Mouse (Mus musculus) thymus, postnatal 14 days (tissue): Measurements from ENCODE around the gene Lrpprc.

Experiments used
- DNase-seq: peaks from one replicate; pipeline ENCODE4 v3.0.0; 2021

Lrpprc gene

DNA sequence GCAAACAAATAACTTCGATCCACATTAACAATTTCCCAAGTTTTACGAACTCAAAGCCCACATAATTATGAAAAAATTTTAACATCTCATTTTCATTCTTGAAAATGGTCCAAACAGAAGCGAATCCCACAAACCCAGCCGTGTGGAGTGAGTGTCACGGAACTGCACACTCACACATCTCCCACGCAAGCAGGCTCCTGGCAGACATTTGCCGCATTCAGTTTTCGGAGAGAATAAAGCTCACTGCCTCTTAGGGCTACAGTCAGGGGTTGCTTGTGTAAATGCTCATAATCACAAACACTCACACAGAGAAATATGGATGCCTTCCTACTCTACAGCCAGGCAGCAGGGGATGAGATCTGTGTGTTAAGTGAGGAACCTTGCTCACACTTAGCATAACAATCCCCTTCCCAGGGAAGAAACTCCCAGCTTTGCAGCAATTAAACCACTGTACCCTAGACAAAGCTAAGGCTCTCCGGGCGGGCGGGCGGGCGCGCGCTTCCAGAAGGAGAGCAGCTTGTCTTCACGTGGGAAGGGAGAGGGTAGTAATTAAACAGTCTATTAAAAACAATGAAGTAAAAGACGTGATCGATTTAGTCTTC lies 76.9 kb downstream of the Lrpprc start:
- no peak for DNase-seq

DNA sequence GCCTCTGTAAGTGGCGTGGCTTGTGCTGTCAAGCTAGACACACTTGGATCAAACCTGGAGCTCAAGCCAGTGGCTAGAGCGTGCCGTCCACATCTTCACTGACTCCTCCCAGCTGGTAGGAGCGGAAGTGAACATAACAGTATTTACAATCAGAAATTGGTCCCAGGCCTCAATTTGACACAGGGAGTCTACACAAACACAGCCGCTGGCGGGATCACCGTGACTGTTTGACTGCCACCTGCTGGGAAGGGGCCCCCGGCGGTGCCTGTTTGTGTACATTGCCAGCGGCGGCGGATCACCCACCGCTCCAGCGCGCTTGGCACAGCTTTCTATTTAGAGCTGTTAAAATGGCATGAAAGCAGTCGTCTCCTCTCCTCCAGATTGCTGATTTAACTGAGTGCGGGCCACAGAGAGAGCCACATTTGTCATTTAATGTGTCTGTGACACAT lies 81.2 kb downstream of the Lrpprc start:
- DNase-seq: no peak

DNA sequence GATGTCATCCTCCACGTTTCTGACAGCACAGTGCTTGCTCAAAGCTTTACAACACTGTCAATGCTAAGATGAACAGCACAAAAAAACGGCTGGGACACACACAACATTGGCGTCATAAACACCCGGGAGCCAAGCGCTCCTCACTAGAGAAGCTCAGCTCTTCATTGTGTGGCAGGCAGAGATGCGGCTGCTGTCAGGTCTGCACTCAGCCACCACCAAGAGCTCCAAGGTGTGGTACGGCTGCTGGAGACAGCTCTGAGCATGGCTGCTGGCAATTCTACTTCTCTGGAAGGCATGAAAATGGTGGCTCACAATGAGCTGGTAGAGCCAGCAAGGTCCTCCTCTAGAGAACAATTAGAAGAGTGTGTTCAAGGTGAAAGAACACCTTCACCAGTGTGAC lies 81.8 kb downstream of the Lrpprc start:
- DNase-seq: no peak

DNA sequence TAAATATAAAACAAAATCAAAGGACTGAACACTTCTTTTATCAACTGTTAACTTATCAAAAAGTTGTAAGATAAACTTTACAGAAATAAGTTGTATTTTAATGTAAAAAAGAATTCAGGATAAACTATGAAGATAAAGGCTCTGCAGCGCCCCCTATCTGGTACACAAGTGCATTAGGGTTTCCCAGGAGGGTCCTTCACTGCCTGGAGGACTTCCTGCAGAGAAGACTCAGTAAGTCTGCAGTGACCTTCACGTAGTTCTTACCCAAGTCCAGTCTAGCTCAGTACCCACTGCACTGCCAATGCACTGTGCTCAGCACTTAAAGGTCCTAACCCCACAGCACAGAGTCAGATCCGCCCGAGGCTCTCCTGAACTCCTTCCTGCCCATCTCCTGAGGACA lies 83.2 kb downstream of the Lrpprc start:
- DNase-seq: peak; percentile 21

DNA sequence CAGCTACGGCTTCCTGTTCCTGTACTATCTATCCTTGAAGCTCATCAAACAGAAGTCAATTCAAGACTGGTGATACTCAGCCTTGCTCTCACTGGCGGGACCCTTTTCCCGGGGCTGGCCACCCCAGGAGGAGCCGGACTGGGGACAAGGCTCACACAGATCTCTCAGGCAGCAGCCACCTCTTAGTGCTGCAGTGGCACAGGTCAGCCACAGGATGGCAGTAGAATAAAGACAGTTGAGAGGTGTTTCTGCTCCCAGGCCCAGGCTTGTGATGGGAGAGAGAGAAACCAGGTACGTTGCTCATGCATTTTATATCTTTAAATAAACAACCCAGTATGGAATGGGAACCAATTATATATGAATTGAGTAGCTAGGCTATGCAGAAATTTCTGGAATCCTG lies 91.9 kb downstream of the Lrpprc start:
- peak; percentile 48 for DNase-seq

DNA sequence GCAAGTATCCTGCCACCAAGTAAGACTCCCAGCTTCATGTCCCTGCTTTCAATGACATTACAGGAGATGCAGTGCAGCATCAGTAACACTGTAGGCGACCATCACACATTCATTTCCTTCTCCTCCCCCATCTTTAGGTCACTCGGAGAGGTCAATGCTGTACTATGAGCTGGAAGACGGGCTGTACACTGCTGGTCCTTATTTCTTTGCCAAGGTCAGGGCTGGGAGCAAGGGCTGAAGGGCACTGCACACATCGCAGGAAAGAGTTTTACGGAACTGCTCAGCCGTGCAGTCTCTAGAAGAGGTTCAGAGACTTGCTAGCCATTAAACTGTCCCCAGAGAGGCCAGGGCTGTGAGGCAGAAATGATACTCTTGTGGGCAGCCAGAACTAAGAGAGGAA lies 94.1 kb downstream of the Lrpprc start:
- DNase-seq: no peak

DNA sequence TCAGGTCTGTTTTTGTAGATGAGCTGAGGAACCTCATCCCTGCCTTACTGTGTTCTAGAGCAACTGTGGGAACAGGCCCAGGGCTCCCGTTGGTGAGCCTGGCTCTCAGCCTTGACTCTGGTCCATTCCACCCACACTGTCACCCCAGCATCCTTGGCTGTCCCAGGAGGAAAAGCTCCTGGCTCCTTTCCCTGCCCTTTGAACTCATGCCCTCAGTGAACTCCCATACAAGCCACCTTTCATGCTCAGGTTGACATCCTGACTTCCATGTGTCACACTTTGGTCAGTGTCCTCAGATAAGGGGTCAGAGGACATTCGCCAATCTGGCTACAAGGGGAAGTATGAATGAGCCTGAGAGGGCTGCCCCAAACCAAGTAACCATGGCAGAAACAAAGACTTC lies 96.8 kb downstream of the Lrpprc start:
- DNase-seq: no peak

DNA sequence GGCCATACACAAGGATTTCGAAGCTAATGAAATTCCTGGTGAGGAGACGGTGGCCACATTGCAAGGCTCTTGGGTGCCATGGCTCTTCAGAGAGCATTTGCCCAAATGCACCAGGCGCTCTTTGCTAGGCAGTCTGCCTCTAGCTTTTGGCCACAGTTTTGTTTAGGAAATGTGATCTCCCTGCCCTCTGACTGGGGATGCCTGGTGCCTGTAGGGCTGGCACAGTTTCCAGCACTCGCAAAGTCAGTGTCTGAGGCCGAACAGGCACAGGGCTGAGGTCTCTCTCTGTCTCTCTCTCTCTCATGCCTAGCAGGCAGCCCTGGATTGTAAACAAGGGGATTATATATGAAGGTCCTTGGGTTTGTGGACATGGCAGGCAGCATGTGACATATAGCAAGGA lies 100.5 kb downstream of the Lrpprc start:
- DNase-seq: no peak

DNA sequence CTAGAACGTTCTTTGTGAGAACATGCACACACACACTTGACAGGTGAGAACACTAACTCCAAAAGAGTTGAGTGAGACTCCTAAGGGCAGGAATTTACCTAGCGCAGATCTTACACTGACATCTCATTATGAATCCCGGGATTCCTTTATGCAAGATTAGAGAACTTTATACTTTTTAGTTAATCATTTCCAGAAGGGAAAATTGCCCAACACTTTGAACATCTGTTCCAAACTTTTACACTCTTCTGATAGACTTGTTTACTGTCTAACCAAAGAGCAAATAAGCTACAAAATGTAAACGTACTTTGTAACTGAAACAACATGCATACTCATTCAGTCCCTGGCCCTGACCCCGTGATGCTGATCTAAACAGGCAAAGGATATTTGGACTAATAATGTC lies 101.3 kb downstream of the Lrpprc start:
- no peak for DNase-seq

DNA sequence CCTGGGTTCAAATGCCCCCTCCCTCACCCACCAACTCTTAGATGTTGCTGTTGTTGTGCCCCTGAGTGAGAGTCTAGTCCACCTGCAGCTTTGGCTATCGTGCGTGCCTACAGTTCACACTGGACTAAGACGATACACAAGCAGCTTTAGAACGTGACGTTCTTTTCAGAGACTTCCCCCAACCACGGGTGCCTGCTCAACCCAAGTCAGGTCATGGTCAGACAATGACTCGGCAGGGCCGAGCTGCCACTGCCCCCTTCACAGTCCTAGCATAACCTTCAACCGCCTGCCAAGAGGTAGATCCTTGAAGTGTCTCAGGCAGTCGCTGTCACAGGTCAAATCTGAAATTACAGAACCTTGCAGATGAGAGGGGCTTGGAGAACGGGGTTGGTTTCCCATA lies 101.8 kb downstream of the Lrpprc start:
- no peak for DNase-seq

DNA sequence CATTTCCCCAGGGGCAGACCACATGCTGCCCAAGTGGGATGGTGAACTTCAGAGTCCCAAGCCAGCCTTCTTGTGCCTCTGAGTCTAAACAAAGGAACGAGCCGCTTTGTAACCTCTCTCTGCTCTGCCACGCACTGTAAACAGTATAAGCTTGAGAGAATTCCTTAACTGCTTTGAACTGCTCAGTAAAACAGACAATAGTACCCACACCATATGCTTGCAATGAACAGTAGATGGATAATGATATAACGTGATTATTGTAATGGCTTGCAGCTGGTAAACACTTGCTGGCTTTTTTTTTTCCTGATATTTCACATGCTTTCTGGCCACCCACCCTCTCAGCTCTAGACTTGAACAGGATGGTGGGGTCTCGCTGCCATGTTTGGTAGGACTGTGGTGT lies 102.6 kb downstream of the Lrpprc start:
- DNase-seq: no peak

DNA sequence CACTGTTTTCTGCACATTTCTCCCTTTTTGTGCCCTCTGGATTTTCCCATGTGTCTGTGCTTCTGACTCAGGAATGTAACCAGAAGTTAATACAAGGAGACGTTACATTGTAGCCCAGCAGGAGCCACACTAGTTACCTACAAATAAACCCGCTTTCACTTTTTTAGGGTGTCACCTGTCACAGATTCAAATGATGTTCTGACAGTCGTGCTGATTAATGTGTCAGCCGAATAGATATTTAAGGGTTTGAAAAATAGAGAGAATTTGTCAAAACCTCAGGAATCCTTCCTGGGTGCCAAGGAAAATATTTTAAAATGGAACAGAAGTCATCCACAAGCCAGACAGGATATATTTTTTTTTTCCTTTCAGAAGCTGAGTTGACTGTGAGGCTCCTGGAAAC lies 105.3 kb downstream of the Lrpprc start:
- DNase-seq: no peak

DNA sequence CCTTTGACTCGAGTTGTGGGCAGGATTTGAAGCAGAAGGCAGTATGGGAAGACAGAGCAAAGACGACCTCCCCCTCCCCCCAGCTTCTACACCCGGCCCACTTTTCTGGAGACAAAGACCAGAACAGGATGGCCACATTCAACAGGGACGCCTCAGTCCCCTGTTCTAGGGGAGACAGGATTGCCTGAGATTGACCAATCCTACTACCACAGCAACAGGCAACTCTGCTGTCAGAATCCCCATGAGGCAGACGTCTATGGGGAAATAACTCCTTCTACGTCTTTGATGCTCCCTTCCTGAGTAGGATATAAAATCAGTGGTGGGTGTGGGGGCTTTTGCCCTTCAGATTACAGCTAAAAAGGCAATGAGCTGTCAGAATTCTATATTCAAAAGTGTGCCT lies 106.3 kb downstream of the Lrpprc start:
- no peak for DNase-seq

DNA sequence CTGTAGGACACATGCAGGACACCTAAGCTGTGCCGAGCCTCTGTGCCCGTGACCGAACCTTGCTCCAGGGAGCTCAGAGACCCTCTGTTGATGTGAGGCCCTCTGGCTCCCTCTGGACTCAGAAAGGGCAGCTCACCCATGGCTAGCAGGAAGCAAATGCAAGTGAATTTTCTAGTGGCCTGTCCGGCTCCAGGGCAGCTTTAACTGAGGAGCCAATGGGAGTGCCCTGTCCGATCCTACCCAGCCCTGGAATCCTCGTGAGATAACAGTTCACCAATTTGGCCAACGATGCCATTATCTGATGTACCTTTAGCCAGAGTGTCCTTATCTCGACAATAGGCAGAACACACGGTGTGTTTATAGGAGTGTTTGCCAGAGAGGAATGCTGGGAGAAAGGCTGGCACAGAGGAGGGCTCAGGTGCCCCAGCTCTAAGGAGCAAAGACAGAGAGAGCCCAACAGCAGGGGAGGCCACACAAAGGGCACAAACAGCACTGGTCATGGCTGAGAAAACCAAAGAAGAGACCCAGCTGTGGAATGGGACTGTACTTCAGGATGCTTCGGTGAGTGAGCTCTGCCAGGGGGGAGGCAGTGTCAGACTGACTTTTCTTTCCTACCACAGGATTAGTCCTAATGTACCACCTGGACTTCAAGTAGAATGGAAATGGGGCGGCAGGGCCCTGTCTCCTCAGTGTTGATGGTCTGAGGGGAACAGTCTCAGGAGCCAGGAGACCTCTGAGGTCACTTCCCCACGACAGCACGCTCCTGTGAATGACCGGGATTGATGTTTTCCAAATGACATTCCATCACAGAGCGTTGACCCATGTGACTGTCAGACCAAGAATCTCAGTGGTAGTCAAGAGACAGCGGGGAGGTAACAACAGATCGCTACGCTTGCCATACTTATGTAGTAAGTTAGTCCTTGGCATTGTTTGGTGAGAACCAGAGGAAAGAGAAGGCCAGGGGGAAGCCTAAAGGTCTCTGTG lies 107.6 kb downstream of the Lrpprc start, which contains the start of gene Abcg5:
Abcg5 (minus strand) TSS at position 278 of the 984 bp plus-strand sequence.
- no peak for DNase-seq

DNA sequence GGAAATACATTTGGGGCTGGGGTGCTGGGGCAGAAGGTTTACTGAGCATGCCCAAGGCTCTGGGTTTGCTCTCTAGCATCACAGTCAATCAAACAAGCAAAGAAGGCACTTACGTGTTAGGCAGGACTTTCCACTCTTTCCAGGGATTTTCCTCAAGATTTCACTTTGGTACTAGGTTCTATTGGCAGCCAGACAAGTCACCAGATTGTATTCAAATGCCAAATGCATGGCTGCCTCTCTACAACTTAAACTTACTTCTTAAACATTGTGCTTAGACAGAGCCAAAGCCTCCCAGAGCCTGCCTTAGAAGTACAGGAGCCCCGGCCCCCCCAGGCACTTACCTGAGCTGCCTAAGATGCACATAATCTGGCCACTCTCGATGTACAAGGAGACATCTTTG lies 108.9 kb downstream of the Lrpprc start:
- DNase-seq: no peak

DNA sequence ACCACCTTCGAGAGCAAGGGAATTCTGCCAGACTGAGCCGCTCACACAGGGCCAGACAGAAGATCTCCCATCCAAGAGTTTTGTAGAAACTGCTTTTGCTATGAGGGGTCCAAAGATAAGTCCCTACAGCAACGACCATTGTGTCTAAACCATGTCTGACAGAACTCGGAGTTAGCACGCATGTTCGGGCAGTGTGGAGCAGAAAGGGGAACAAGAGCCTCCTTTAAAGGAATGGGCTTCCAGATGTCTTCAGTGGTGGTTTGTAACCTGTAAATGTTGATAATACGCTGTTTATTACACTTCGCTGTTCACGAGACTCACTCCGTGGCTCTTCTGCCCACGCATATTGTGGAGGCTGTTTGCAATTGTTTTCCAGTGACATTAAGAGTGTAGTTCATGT lies 113.0 kb downstream of the Lrpprc start:
- no peak for DNase-seq

DNA sequence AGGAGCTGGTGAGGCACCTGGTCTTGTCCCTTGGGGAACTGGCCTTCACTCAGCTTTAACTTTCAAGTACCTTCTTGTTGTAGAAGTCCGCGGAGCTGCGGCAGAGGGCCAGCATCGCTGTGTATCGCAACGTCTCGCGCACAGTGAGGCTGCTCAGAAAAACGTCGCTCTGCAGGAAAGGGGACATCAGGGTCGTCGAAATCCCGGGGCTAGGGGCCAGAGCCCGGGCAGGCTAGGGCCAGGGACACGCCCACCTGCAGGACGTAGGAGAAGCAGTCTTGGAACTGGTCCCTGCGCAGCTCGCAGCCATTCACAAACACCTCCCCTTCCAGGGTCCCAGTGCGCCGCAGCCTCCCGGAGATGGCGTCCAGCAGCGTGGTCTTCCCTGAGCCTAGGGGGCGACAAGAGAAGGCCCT lies 114.6 kb downstream of the Lrpprc start, which contains the start of gene Abcg8:
Abcg8 (plus strand) TSS at position 352 of the 416 bp plus-strand sequence.
- no peak for DNase-seq

DNA sequence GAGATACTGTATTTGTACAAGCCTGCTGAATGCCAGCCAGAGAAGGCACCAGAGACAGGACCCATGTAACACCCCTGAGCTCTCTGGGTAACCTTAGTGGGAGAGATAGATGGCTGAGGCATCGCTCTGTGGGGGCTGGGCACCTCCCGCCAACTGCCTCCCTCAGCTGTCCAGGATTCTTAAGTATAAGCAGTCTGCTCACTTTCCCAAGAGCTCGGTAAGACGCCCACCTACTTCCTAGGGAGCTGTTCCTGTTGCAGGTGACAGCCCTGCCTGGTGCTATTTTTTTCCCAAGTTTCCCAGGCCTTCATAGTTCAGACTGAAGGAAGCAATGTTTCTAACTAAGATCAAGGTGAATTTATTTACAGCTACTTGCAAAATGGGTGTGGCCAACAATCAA lies 115.4 kb downstream of the Lrpprc start:
- no peak for DNase-seq

DNA sequence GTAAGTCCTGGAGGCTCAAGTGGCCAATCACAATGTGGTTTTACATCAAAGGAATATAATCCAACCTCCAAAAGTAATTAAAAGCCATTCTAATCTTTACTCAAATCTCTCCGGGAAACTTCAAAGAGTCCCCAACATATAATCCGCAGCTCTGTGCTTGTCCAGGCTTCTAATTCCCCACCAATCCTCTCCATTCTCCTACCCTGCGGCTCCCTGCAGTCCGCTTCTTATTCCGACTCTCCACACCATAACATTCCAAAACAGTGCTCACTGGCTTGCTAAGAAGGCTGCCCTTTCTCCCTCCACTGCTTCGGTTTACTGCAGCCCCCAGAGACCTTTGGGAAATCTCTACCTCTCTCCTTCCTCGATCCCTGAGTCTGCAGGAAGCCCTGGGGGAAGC lies 116.5 kb downstream of the Lrpprc start:
- DNase-seq: no peak

DNA sequence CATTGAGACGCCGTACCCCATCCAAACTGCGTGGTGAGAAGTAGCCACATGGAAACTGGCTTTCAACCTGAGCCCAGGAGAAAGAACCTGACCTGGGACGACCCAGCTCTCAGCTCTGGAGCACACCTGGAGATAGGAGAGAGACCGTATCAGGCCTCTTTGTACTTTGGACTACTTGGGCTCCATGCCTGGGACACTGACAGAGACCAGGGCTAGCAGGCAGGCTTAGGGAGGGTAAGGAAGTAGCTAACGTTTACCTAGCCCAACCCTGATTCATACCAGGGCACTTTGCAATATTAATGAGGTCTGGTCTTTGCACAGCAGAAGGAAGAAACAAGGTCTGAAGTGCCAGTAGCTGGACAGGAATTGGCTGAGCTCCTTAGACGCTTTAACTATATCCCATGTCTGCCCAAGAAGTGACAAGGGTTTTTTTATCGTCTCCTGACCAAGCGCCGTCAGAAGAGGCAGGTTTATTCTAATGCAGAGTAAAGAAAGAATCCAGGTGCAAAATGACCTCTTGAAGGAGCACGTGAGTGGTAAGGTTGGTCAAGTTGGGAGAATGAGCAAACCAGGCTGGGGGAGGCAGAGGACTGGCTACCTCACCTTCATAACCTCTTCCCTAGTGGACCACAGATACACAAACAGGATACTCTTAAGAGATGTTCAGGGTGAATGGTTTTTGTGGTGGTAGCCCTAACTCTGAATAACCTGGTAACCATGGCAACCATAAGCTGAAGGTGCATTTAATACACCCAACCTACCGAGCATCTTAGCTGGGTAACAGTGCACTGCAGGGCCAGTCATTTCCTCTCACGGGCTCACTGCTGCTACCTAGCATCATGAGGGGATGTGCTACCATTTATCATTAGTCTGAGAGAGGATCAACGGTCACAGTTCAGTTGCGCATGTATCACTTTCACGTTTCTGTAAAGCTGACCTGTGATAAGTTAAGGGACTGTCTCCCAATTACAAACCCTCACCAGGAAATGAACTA lies 117.9 kb downstream of the Lrpprc start:
- DNase-seq: no peak

DNA sequence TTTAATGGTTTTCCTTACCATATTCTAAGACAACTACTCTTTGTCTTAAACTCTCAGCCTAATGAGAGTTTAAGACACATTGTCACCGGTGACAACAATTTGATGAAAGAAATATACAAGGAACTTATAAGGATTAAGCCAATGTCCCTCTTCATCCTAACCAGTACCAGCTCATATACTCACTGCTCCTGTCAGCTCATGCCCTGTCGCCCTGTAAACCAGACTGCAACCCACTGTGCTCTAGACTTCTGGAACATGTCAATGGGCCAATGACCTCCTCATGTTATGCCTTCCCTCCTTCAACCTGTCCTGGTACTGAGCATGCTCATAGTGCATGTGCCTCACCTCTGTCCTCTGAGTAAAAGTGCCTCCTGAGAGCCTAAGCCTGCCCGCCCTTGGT lies 122.7 kb downstream of the Lrpprc start:
- DNase-seq: no peak

DNA sequence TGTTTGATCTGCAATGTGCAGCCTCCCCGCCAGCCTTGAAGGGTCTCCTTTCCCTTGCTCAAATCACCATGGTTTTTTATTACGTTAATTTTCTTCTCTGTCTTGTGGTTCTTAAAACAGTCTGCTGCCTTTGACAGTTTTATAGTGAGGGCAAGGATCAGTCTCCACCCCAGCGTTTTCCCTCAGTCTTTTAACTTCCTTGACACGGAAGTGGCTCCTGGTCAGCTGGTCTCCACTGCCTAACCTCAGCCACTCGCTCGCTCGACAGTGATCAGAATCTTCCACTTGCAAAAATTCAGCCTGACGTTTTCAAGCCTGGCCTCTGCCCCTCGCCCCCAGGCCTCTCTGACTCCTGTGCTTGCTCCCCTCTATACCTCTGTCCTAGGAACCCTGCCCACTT lies 124.9 kb downstream of the Lrpprc start:
- DNase-seq: no peak

DNA sequence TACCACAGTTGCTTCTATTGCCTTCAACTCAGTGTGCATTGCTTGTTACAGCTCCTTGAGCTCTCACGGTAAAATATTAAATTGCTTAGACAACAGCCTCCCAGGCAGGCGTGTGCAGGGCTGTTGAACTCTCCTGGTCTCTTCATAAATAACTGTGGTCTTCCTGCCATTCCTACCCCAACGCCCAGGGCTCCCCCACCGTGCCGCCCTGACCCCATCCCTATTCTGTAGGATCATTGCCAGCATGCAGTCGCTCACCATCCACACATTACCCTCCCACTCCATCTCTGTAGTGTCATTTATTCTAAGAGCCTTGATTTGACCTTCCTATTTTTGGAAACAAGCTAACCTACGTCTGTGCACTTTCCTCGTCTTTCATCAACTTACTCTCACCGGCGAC lies 125.5 kb downstream of the Lrpprc start:
- no peak for DNase-seq
